Mouse (Mus musculus) Muller cell, postnatal 12 days (primary cell): ENCODE results near the gene Rgs9bp.
"Not testable (repeated sequence)": the region's sequence is repeated elsewhere in the genome, so short reads cannot be mapped to it uniquely, and the experiment has no call there.

Experiments
- DNase-seq: peaks from one replicate; pipeline ENCODE4 v3.0.0-alpha.2; 2015; ENCODE audit errors: inconsistent ontology term

The Rgs9bp gene

GRCm38 (mm10) chr7:35530544-35530943 lies 54.8 kb downstream of the Rgs9bp start:
- DNase-seq, result not testable (repeated sequence)

- no peak for DNase-seq
These were observed 55.4 kb downstream of the Rgs9bp start for GRCm38 (mm10) chr7:35530026-35530425.
